Mouse (Mus musculus) adrenal gland, postnatal 36 days (tissue): ENCODE measurements around the gene Mrps35. TPM values are rescaled to one million over a fixed set of nuclear protein-coding genes. Genes with fewer than 3 reads are reported as not detected.
A peak's percentile ranks its signal among the peaks of the same experiment; 100 is the strongest.

Experiments
- DNase-seq, 2 experiments: peaks; one replicate each; pipeline ENCODE4 v3.0.0; 2021; ENCODE audit warnings: mixed read lengths in 1 of 2
- long read RNA-seq, 2 experiments: library from polyadenylated mRNA; stranded (forward); transcript quantifications; one replicate each; pipeline ENCODE4 v2.0.0; 2021; ENCODE audit warnings: borderline sequencing depth in 2 of 2
- total RNA-seq, 2 experiments: library from RNA; stranded (reverse); gene quantifications; 2 replicates each; pipeline ENCODE4 v1.2.3; 2021

Gene Mrps35
- 100 to 1,000 TPM in 1 of 2 experiments, 10 to 100 TPM in 1; 84.7 to 108 TPM for total RNA-seq
- long read RNA-seq, experiment 1, full-length matches to known transcripts = 104 of 142 reads
- long read RNA-seq, experiment 1, partial matches to known transcripts = 31 of 142 reads
- long read RNA-seq, experiment 1, other reads (novel, unspliced or antisense) = 7 of 142 reads
- long read RNA-seq, experiment 2, full-length matches to known transcripts = 40 of 48 reads
- long read RNA-seq, experiment 2, partial matches to known transcripts = 1 of 48 reads
- long read RNA-seq, experiment 2, other reads (novel, unspliced or antisense) = 7 of 48 reads

DNA sequence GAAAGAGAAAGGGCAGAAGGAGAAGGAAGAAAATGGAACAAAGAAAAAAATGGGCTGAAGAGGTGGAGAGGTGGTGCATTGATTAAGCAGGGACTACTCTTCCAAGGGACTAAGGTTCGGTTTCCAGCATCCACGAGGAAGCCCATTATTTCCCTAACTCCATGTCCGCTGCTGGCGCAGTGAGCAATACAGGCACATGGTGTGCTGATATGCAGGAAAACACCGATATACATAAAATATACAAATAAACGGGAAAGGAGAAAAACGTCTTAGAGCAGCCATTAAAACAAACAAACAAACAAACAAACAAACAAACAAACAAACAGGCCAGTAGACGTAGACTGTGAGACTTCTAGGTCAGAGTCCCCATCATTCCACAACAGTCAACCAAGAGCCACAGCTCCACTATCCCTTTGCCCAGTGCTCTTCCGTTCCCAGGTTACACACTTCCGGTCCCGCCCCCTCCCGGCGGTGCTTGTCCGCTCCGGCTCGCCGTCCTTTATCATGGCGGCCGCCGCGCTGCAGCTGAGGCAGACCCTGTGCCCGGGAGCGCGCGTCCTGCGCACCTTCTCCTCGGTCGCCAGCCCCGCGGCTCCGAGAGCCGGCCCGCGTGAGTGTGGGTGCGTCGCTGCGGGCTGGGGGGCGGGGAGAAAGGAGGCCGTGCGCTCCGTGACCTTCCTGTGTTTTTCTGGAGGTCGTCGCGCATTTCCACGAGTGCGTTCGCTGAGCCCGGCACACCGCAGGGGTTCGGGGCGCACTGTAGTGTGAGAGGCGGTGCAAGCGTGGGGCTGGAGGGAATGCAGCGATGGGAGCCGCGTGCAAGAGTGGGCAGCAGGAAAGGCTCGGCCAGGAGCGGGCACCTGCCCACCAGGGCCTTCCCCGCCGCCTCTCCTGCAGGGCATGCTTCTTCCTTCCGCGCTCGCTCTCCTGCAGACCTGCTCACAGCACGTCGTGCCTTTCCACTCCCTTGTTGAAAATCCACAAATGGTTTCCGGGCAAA is at the start of gene Mrps35:
Gene Mrps35, plus strand, starts transcription at position 474 of the 1,000 bp plus-strand sequence.
- DNase-seq = peak; percentile 92 to 96

DNA sequence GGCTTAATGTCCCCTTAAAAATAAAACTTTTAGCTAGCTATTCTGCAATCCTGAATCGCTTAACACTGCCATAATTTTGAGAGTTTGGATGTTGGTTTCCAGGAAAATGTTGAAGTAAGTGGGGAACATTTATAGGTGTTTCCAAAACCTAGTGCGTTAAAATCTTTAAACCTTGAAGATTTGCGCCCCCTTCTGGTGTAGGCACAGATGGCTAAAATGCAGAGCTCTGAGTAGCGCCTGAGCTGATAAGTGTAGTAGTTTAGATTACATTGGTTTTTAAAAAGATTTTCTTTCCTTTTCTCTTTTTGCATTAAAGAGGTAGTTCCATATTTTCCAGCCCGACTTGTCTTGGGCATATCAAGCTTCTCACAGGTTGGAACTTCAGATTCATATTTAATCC is 48.3 kb upstream of the Mrps35 start:
- peak; percentile 66 to 79 for DNase-seq

DNA sequence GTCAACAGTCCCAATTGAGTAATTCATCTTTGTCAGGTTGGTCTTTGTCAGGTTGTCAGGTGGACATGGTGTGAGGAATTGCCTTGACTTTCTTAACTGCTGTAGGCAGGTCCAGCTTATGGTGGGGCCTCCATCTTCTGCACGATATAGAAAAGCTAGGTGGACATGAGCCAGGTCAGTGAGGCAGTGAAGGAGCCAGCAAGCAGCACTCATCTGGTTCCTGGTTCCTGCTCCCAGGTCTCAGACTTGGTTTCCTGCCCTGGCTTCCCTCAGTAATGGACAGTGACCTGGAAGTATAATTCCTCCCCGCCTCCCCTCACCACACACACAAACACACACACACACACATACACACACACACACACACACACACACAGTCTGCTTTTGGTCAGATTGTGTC is 47.2 kb upstream of the Mrps35 start:
- no peak for DNase-seq

DNA sequence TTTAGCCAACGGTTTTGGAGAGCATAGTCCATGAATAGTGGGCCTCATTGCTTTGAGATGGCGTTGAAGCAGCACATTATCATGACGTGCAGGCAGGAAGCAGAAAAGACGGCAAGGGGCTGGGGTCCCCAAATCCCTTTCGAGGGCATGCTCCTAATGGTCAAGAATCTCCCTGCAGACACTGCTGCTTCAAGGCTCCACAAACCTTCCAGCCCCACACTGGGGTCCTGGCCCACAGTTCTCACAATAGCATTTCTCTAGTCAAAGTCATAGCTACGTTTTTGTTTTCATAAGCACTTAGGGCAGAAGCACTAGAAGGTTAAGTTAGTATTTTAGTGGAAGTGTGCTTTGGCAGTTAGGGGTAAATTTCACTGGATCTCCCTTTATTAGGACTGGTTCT is 46.7 kb upstream of the Mrps35 start:
- no peak for DNase-seq

DNA sequence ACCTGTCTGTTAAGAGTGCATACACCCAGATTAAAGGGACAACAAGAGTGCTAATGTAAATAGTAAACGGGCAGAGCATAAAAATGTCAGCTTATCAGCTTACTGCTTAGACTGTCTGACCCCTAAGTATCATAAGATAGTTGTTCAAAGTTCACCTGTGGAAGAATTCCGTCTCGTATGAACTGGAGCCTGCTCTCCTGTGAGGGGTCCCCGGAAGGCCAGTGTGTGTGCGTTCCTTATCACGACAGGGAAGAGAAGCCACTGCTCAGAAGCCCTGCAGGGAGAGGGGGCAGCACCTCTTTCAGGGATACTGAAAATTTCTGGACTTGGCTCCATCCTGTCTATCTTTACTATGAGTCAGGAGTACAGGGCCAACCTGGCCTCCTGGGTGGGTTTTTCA is 45.6 kb upstream of the Mrps35 start:
- no peak for DNase-seq

DNA sequence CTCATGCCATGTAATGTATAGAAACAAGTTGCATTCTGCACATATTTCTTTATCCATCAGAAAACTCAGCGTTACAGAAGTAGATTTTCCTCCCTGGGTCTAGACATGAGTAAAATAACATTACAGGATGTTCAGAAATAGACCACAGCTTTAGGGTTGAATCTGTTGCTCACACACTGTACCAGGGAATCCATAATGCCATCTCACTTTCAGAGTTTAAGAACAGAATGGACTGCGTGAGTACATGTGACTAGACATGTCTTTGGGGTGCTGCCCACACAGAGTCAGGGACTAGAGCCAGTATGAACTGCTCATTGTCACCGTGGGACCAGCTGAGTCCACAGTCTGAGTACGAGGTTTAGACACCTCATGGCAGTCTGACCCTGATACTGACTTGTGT is 43.9 kb upstream of the Mrps35 start:
- DNase-seq = no peak

DNA sequence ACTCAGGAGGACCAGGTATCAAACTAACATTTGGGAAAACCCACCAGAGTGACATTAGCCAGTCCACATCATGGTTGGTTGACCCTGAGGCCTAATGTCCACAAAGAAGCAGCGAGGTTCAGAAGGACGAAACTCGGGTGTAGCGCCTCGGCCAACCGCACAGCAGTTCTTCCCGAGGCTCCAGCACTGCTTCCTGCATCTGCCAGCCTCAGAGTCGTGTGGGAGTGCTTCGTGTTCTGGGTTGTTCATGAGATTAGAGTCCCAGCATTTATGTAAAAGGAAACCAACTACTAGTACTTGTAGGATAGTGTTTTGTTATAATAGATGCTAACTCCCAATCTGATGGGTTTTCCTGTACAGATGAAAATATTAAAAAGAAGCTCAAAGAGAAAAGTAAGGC is 43.3 kb upstream of the Mrps35 start:
- no peak for DNase-seq

DNA sequence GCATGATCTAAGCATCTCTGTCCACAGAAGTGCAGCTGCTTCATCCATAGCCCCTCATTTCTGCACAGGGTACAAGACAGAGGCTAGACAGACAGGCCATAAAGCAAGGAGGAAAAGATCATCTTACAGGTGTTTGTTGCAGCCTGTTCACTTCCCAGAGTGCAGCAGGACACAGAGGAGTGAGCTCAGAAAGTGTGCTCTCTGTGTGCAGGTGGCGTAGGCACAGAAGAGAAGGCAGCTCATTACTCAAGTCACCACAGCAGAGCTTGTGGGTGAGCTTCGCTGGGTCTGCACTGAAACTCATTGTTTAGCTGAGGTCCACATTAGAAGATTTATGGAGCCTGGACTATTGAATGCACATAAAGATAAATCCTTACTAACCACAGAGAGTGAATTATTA is 42.8 kb upstream of the Mrps35 start:
- DNase-seq = no peak

DNA sequence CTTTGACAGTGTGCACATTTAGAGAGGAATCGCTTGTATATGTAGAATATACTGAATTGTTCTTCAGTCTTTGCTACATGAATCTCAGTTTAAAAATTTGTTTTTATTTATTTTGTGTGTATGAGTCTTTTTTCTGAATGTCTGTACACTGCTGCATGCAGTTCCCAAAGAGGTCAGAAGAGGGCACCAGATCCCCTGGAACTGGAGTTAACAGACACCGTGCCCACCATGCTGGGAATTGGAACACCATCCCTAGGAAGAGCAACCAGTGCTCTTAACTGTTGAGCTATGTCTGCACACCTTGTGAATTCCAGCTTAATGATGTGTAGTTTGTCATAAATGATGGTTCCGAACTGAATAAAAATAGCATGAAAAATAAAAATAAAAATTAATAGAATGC is 34.4 kb upstream of the Mrps35 start:
- DNase-seq = peak; percentile 53 to 64

DNA sequence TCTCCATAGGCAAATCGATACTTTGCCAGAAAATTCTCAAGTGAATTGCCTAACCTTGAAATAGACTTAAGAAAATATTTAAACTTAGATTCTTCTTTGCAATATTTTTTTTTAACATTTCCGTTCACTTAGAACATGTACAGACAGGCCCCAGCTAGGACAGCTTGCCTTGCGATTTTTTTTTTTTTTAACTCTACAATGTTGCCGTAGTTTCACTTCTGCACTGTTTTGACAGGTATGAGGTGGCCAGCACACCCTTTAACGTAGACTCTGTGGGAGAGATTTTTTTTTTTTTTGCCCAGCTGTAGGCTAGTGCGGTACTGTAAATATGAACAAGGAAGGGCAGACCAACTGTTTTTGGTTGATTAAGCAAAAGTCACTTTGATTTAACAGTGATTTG is 32.2 kb upstream of the Mrps35 start:
- DNase-seq = no peak

DNA sequence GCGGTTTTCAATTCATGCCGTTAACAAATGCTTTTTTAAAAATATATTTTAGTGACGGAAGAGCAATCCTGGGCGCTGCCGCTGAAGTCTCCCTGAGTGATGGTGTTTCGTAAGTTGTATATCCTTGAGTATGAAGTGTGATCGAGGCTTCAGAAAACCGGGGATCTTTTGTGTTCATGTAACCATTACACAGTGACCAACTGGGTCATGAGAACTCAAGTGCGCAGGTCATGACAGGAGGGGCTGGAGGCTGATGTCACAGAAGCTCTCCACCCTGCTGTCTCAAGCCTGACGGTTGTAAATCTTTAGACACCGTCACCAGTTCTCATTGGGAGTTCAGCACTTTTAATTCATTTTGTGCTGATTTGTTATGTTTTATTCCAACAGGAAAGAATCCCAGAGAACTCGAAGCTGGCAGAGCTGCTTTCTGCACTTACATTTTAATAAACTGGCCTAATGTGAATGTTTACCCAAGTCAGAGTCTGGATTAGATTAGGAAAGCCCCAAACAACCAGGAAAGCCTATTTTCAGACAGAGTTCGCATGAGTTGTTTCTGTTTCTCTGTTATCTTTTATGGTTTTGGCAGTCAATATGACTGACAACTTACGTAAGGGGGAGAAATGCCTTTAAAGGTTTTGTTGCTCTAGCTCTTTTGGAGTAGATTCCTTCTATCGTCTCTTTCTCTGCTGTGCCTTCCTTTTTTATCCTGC is 31.6 kb upstream of the Mrps35 start:
- no peak for DNase-seq

DNA sequence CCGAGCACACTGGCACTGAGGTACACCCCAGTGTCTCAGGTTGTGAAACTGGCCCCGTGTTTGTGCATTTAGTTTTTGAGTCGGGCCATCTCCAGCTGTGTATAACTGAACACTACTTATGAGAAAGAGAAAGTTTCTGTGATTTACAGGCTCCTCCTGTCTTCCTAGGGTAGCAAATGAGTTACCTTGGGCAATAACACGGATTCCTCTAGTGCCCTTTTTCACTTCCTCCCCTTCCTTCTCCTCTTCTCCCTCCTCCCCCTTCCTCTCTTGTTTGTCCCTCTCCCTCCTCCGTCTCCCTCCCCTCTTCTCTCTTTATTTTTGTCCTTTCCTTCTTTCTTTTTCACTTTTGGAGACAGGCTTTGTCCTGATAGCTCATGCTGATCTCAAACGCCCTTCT is 31.0 kb upstream of the Mrps35 start:
- no peak for DNase-seq

DNA sequence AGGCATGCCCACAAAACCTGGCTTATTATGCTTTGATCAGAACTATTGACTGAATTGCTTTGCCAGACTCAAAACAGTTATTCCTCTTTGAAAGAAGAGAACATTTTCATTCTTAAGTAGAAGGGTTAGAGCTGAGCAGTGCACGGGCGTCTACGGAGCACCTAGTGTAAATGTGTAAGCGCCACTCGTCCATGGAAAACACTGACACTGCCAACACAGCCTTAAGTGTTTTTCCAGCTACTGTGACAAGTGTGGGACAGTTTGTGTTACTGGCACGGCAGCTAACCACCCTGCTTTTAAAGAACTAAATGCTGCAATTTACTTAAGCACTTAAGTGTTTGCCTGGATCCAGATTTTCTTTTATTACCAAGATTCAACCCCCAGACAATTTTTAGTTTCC is 30.6 kb upstream of the Mrps35 start:
- DNase-seq = no peak

DNA sequence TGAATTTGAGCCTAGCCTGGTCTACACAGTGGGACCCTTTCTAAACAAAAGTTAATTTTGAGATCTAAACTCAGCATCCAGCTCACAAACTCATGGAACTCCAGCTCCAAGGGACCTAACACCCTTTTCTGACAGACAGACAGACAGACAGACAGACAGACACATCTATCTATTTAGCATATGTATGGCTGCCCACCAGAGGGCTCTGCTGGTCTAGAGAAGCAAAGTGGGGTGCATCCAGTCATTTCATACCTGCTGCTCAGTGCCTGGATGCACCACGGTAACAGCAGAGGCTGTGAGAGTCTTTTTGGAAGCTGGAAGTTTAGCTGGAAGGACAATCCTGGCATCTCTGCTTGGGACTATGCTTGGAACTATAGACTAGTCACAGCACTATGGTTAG is 29.0 kb upstream of the Mrps35 start:
- DNase-seq = no peak

DNA sequence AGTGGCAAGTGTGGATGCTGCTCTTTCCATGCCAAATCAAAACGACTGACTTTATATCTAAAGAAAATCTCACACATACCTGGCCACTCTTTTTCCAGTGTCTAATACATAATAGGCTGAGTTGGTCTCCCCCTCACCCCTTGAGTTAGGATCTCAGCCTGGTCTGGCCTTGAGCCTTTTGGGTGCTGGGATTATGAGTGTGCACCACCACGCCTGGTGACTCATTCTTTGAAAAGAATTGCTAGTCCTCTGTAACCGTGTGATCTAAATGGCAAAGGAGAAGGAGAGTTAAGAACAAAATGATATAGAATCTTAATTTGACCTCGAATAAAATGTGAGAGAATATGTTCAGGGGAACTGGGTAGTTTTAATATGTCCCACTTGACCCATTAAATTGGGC is 24.7 kb upstream of the Mrps35 start:
- peak; percentile 44 for DNase-seq

DNA sequence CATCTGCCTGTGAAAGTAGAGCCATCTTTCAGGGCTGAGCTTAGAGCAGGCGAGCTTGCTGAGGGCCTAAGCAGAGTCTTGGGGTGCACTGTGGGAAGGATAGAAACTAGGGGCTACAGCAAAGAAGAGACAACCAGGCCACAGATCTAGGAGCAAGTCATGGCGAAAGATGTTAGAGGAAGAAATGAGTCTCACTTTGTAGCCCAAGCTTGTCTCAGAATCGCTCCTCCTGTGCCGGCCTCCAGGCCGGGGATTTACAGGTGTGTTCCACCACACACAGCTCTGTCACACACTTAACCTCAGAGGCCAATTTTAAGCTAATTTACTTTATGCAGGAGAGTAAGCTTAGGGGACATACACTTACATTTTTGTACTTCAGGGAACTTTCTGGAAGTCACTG is 24.2 kb upstream of the Mrps35 start:
- DNase-seq = no peak

DNA sequence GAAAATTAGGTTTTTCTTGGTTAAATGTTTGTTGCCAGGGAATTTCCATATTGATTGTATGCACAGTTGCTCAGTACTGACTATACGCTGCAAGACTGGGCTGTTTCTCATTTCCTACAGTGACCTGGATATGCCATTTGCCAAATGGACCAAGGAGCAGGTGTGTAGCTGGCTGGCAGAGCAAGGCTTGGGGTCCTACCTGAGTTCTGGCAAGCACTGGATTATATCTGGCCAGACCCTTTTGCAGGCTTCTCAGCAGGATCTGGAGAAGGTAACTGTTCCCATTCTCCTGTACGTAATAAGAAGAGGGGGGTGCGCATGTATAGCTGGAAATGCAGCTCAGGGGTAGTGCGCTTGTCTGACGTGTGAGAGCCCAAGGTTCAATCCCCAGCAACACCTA is 21.4 kb upstream of the Mrps35 start:
- DNase-seq = no peak

DNA sequence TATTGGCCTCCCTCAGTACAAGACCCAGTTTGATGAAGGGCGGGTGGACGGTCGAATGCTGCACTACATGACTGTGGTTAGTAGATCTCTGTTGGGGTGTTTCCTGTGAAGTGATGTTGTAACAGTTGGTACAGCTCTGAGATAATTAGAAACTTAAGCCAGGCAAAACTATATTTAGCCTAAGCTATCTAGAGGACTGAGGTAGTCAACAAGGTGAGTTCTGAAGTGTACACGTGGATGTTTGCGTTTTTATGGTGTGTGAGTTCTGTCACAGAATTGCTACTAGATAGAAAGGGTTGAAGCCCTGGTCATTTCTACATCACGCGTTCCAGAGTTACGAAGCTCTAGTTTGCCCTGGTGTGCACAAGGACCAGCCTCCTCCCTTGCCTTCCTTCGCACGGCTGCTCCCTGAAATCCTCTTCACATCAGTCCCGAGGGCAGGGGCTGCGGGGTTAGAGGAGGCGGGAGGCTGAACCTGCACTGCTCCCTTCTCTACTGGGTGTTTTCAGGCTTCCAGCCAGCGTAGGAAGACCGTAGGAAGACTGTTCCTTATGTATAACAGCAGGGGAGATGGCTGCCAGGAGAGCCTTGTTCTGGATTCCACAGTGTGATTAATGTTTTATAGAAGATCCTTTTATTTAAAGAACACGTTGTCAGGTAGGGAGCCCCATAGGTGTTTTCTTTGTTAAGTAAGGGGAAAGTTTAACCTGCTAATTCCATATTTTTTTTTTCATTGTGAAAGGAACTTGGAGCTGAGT is 20.0 kb upstream of the Mrps35 start:
- DNase-seq = no peak

DNA sequence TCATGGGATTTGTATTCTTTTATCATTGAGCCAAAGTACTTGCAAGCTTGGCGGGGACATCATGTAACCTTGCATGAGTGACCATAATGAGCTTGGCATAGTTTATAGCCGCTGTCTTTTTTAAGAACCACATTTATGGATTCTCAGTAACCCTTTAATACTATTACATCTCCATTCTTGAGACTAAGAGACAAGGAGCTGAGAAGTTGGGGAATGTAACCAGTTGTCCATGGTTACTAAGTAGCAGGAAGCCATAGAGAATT is 19.5 kb upstream of the Mrps35 start:
- no peak for DNase-seq

DNA sequence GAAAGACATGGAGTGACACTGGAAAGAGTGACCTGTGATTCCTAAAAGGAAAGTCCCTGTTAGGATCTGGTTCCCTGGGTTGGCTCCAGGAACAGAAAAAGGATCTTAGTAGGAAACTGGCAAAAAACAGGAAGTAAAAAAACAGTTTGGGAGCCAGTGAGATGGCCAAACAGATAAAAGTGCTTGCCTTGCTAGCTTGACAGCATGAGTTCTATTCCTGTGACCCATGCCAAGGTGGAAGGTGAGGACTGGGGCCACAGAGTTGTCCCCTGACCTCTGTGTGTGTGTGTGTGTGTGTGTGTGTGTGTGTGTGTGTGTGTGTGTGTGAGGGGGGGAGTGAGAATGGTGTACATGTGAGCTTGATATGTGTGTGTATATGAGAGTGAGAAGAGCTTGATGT is 19.0 kb upstream of the Mrps35 start:
- no peak for DNase-seq

DNA sequence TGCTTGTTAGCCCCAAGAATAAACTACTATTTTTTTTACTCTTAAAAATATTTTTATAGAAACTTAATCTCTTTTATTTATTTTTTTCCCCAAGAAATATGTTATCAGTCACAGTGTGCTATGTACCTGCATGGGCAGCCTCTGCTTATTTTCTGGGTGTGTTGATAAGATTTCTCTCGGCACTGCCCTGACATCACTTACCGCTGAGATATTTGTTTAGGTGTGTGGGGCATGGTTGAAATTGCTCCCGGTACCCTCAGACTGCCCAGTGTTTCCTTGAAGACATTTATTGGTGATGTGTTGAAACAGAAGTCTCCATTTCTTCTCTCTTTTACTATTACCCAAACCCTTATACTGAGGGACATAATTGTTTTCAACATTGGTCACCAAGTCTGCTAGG is 17.8 kb upstream of the Mrps35 start:
- DNase-seq = no peak

DNA sequence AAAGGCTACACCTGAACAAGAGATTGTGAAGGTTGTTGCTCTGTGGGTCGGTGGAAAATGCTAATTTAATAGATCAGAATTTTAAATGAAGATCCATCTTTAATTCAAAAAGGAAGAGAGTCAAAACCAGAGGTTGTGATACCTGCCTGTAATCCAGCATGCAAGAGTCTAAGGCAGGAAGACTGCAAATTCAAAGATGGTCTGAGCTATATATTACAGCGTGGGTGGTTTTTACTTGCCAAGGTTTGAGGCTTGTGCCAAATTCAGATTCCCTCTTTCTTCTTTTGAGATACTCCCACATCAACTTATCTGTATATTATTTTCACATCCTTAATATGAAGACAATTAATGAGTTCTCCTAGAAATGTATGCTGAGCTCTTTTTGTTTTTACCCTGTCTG is 14.2 kb upstream of the Mrps35 start:
- no peak for DNase-seq
